Mouse (Mus musculus): ENCODE results near the gene Ldlrad3. TPM values are rescaled to one million over a fixed set of nuclear protein-coding genes. Genes with fewer than 3 reads are reported as not detected.

The Ldlrad3 gene
- polyA plus RNA-seq, 1 experiment from 2014 or later: 64.1 TPM

DNA sequence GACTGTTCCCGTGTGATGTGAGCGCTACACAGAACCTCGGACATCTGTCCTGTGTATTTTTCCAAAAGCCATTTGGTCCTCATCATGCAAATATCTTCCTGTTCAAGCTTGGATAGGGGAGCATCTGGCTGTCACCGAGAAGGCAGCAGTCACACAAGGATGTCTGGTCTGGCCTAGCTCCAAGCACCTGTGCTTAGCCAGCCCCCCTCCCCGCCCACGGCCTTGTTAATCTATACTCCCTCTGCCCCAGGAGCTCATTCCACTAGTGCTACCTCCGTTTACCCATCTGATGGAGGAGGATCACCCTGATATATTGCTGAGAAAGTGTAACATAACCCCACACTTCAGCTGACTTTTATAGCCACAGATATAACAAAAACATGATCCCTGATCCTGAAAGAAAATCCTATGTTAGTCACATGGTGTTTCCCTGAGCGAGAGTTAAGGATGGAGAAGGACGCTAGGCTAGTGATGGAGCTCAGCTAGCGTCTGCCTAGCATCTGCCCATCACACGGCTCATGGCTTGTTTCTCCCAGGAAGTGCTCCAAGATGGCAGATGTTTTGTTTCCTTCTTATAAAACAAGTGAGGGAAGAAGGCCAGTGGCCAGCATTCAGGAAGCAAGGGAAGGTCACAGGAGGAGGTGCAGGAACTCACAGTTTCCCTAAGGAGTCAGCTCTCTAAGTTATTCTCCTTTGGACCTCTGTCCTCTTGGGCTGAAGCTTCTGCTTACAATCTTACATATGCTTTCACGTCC, 66.3 kb downstream of the Ldlrad3 start:
- no peak overlapping the region for H3K27ac ChIP-seq
- H3K4me1 ChIP-seq: peaks cover 53% of the 10 kb centered on the region
- H3K36me3 ChIP-seq: no peaks in the 10 kb centered on the region
- H3K4me3 ChIP-seq: no peak overlapping the region
- DNase-seq (ENCODE audit: low spot score): no peak
- no peaks in the 10 kb centered on the region for H3K9me3 ChIP-seq (replicated peaks)
- H3K27me3 ChIP-seq (ENCODE audit: low read depth, poor library complexity, severe bottlenecking): no peaks in the 10 kb centered on the region
- 73% methylated on average over 12 of the region's 12 CpGs for whole genome bisulfite sequencing

DNA sequence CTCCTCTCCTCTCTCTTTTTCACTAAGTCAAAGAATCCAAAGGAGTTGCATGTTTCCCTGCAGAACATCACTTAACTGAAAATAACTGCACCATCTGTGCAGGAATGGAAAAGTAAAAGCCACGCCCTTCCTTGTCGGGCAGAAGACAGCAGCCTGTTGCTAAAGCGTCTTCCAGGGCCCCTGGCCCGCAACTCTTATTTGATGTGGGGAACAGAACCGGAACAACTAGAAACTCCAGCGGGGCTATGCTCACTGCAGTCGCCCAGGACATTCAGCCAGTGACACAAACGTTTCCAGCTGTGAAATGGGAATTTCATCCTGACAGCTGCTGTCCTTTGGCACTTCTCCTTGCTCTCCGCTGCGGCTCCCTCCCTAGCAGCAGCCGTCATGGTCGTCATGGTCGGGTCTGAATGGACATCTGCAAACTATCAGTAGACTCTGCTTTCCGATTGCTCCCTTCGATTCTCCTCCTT, 67.2 kb downstream of the Ldlrad3 start:
- WGBS: 42% methylated on average over 15 of the region's 15 CpGs
- Histone ChIP-seq H3K9me3 (replicated peaks) (no peaks in the 10 kb centered on the region), H3K4me3 (no peak overlapping the region), H3K36me3 (no peaks in the 10 kb centered on the region), H3K27me3 (ENCODE audit: low read depth, poor library complexity, severe bottlenecking) (no peaks in the 10 kb centered on the region), H3K4me1 (peaks cover 53% of the 10 kb centered on the region), H3K27ac (no peak overlapping the region)
- no peak for DNase-seq (ENCODE audit: low spot score)

- WGBS: 61% methylated on average over 6 of the region's 6 CpGs
- Histone ChIP-seq H3K27ac (no peak overlapping the region), H3K4me1 (peaks cover 44% of the 10 kb centered on the region)
Observed at GRCm38 (mm10) chr2:102117402-102117760, 68.8 kb downstream of the Ldlrad3 start.

GRCm38 (mm10) chr2:102116521-102117401, 69.4 kb downstream of the Ldlrad3 start:
- H3K4me3 ChIP-seq: no peak overlapping the region
- H3K9me3 ChIP-seq (replicated peaks): no peaks in the 10 kb centered on the region
- peaks cover 38% of the 10 kb centered on the region for H3K4me1 ChIP-seq
- no peaks in the 10 kb centered on the region for H3K27me3 ChIP-seq (ENCODE audit: low read depth, poor library complexity, severe bottlenecking)
- H3K36me3 ChIP-seq: peaks cover 17% of the 10 kb centered on the region
- DNase-seq (ENCODE audit: low spot score): no peak
- H3K27ac ChIP-seq: no peak overlapping the region
- WGBS: 66% methylated on average over 9 of the region's 9 CpGs

More at GRCm38 (mm10) chr2:102117402-102117760, 68.8 kb downstream of the Ldlrad3 start:
- no peaks in the 10 kb centered on the region for H3K9me3 ChIP-seq (replicated peaks)
- peaks cover 12% of the 10 kb centered on the region for H3K36me3 ChIP-seq
- no peaks in the 10 kb centered on the region for H3K27me3 ChIP-seq (ENCODE audit: low read depth, poor library complexity, severe bottlenecking)
- no peak overlapping the region for H3K4me3 ChIP-seq
- no peak for DNase-seq (ENCODE audit: low spot score)

GRCm38 (mm10) chr2:102113801-102114200, 72.4 kb downstream of the Ldlrad3 start:
- 92% methylated on average over 3 of the region's 3 CpGs for WGBS
- Histone ChIP-seq H3K4me1 (peaks cover 12% of the 10 kb centered on the region; the same call in 1 of the 2 replicates), H3K9me3 (replicated peaks) (no peaks in the 10 kb centered on the region), H3K27ac (no peak overlapping the region), H3K4me3 (no peak overlapping the region), H3K36me3 (peaks cover 41% of the 10 kb centered on the region), H3K27me3 (ENCODE audit: low read depth, poor library complexity, severe bottlenecking) (no peaks in the 10 kb centered on the region)
- no peak for DNase-seq (ENCODE audit: low spot score)

- H3K27ac ChIP-seq: no peak overlapping the region
- WGBS: 83% methylated on average over 12 of the region's 12 CpGs
- H3K4me1 ChIP-seq: peaks cover 12% of the 10 kb centered on the region; the same call in 1 of the 2 replicates
- no peaks in the 10 kb centered on the region for H3K27me3 ChIP-seq (ENCODE audit: low read depth, poor library complexity, severe bottlenecking)
- no peak for DNase-seq (ENCODE audit: low spot score)
- peaks cover 41% of the 10 kb centered on the region for H3K36me3 ChIP-seq
- H3K4me3 ChIP-seq: no peak overlapping the region
- no peaks in the 10 kb centered on the region for H3K9me3 ChIP-seq (replicated peaks)
Observed at GRCm38 (mm10) chr2:102113323-102113722, 72.9 kb downstream of the Ldlrad3 start.

DNA sequence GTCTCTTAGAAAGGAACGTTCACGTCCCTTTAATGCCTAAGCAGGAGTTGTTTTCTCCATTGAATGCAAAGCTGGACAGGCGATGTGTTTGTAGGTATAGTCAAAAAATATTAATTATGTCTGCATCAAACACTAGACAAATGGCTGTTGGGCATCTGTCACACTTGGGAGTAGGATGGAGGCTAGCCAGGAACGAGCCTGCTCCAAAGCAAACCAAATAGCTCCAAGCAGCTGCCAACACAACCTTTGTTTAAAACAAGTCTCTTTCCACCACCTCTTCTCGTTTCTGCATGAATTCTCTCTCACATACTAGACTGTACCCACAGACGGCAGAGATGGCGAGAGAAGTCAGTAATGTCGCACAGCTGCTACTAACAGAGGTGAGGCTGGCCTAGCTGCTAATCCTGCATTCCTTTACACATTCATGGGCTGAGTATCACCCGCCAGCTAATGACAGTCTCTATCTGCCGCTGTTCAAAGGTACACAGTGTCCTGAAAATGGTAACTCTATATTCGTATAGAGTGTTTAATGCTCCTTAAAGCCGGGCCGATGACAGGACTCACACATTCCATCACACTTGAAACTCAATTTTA, 74.2 kb downstream of the Ldlrad3 start:
- H3K36me3 ChIP-seq: peaks cover 44% of the 10 kb centered on the region
- no peak overlapping the region for H3K4me3 ChIP-seq
- 90% methylated on average over 13 of the region's 13 CpGs for WGBS
- no peaks in the 10 kb centered on the region for H3K9me3 ChIP-seq (replicated peaks)
- peaks cover 5% of the 10 kb centered on the region; the same call in 1 of the 2 replicates for H3K4me1 ChIP-seq
- H3K27ac ChIP-seq: no peak overlapping the region
- DNase-seq (ENCODE audit: low spot score): no peak
- H3K27me3 ChIP-seq (ENCODE audit: low read depth, poor library complexity, severe bottlenecking): no peaks in the 10 kb centered on the region

- Histone ChIP-seq H3K9me3 (replicated peaks) (no peaks in the 10 kb centered on the region), H3K27ac (no peak overlapping the region), H3K4me3 (no peak overlapping the region), H3K4me1 (no peaks in the 10 kb centered on the region), H3K27me3 (ENCODE audit: low read depth, poor library complexity, severe bottlenecking) (no peaks in the 10 kb centered on the region), H3K36me3 (peaks cover 52% of the 10 kb centered on the region)
- 91% methylated on average over 2 of the region's 2 CpGs for WGBS
- no peak for DNase-seq (ENCODE audit: low spot score)
Observed at GRCm38 (mm10) chr2:102110306-102110705, 75.9 kb downstream of the Ldlrad3 start.

GRCm38 (mm10) chr2:102107280-102107679, 78.9 kb downstream of the Ldlrad3 start:
- no peaks in the 10 kb centered on the region for H3K9me3 ChIP-seq (replicated peaks)
- 82% methylated on average over 6 of the region's 6 CpGs for WGBS
- H3K4me3 ChIP-seq: no peak overlapping the region
- H3K4me1 ChIP-seq: no peaks in the 10 kb centered on the region
- peaks cover 43% of the 10 kb centered on the region for H3K36me3 ChIP-seq
- no peak for DNase-seq (ENCODE audit: low spot score)
- no peaks in the 10 kb centered on the region for H3K27me3 ChIP-seq (ENCODE audit: low read depth, poor library complexity, severe bottlenecking)
- H3K27ac ChIP-seq: no peak overlapping the region

GRCm38 (mm10) chr2:102106728-102107127, 79.5 kb downstream of the Ldlrad3 start:
- Histone ChIP-seq H3K27ac (no peak overlapping the region), H3K4me1 (no peaks in the 10 kb centered on the region), H3K4me3 (no peak overlapping the region), H3K36me3 (peaks cover 38% of the 10 kb centered on the region), H3K9me3 (replicated peaks) (no peaks in the 10 kb centered on the region), H3K27me3 (ENCODE audit: low read depth, poor library complexity, severe bottlenecking) (no peaks in the 10 kb centered on the region)
- WGBS: 93% methylated on average over 6 of the region's 6 CpGs
- no peak for DNase-seq (ENCODE audit: low spot score)

DNA sequence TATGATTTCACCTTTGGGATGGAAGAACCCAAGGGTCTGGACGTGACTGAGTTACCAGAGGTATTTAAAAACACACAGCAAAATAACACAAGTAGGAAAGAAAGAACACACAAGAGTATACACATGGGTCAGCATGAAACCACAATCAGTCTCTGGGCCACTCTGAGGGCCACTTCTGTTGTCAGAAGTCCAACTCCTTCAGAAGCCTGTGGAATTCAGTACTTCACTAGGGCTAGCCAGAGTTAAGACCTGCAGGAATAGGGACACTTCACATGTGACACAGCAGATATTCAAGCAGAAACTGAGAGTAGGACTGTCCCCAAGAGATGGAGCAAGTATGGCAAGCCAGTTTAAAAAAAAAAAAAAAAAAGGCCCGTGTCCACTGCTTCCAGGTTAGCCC, 80.7 kb downstream of the Ldlrad3 start:
- Histone ChIP-seq H3K9me3 (replicated peaks) (no peaks in the 10 kb centered on the region), H3K36me3 (peaks cover 28% of the 10 kb centered on the region), H3K4me1 (peaks cover under 1% of the 10 kb centered on the region; the same call in 1 of the 2 replicates), H3K27ac (no peak overlapping the region), H3K27me3 (ENCODE audit: low read depth, poor library complexity, severe bottlenecking) (no peaks in the 10 kb centered on the region), H3K4me3 (no peak overlapping the region)
- 86% methylated on average over 2 of the region's 2 CpGs for WGBS
- no peak for DNase-seq (ENCODE audit: low spot score)

- DNase-seq (ENCODE audit: low spot score): no peak
- H3K9me3 ChIP-seq (replicated peaks): no peaks in the 10 kb centered on the region
- H3K4me3 ChIP-seq: no peak overlapping the region
- WGBS: 92% methylated on average over 12 of the region's 12 CpGs
- no peak overlapping the region for H3K27ac ChIP-seq
- H3K36me3 ChIP-seq: peaks cover 18% of the 10 kb centered on the region
- peaks cover 4% of the 10 kb centered on the region; the same call in 1 of the 2 replicates for H3K4me1 ChIP-seq
- H3K27me3 ChIP-seq (ENCODE audit: low read depth, poor library complexity, severe bottlenecking): no peaks in the 10 kb centered on the region
Observed at GRCm38 (mm10) chr2:102103955-102104354, 82.2 kb downstream of the Ldlrad3 start.
